Mouse (Mus musculus): ENCODE measurements around the gene Hmgb2. TPM values are rescaled to one million over a fixed set of nuclear protein-coding genes. Genes with fewer than 3 reads are reported as not detected.
"Not testable (repeated sequence)": the region's sequence is repeated elsewhere in the genome, so short reads cannot be mapped to it uniquely, and the experiment has no call there.

Hmgb2 gene
- polyA plus RNA-seq, 1 experiment: 6.0 TPM

- 13% methylated on average over 8 of the region's 8 CpGs for WGBS
- TF ChIP-seq POLR2A (IDR thresholded peaks at IDR 0.05; ENCODE audit: borderline replicate concordance, insufficient read depth, low read length) (no peak), CTCF (IDR thresholded peaks at IDR 0.05; ENCODE audit: borderline replicate concordance, insufficient read depth, low read depth, low read length) (no peak)
- Histone ChIP-seq H3K4me3 (replicated peaks; ENCODE audit: insufficient read depth, low read depth, low read length) (peak overlapping the region; percentile 67), H3K27me3 (ENCODE audit: control insufficient read depth, insufficient read depth, low read length) (no peaks in the 10 kb centered on the region), H3K4me1 (ENCODE audit: control insufficient read depth, insufficient read depth, low read length) (no peaks in the 10 kb centered on the region), H3K27ac (ENCODE audit: insufficient read depth, low read length) (0 out of 2 replicates have a peak overlapping the region, but pooled peaks have one; percentile 37)
- DNase-seq: no peak
Observed at GRCm38 (mm10) chr8:57498494-57498846, 13.2 kb upstream of the Hmgb2 start.

- Histone ChIP-seq H3K4me3 (replicated peaks; ENCODE audit: insufficient read depth, low read depth, low read length) (peak overlapping the region; percentile 67), H3K27ac (ENCODE audit: insufficient read depth, low read length) (peak overlapping the region; percentile 75), H3K4me1 (ENCODE audit: control insufficient read depth, insufficient read depth, low read length) (no peaks in the 10 kb centered on the region), H3K27me3 (ENCODE audit: control insufficient read depth, insufficient read depth, low read length) (no peaks in the 10 kb centered on the region)
- WGBS: 5% methylated on average over 17 of the region's 17 CpGs
- DNase-seq: peak; percentile 82 to 83
- TF ChIP-seq POLR2A (IDR thresholded peaks at IDR 0.05; ENCODE audit: borderline replicate concordance, insufficient read depth, low read length): no peak
- TF ChIP-seq CTCF (IDR thresholded peaks at IDR 0.05; ENCODE audit: borderline replicate concordance, insufficient read depth, low read depth, low read length): 0 out of 2 replicates have a peak, but pooled peaks have one; percentile 1
Observed at GRCm38 (mm10) chr8:57498847-57499511, 12.7 kb upstream of the Hmgb2 start.

- no peak overlapping the region for H3K27ac ChIP-seq (ENCODE audit: insufficient read depth, low read length)
- no peak overlapping the region for H3K4me3 ChIP-seq (replicated peaks; ENCODE audit: insufficient read depth, low read depth, low read length)
- 48% methylated on average over 5 of the region's 5 CpGs for WGBS
- TF ChIP-seq POLR2A (IDR thresholded peaks at IDR 0.05; ENCODE audit: borderline replicate concordance, insufficient read depth, low read length) (no peak), CTCF (IDR thresholded peaks at IDR 0.05; ENCODE audit: borderline replicate concordance, insufficient read depth, low read depth, low read length) (peak; percentile 80)
- DNase-seq: peak; percentile 44 to 72
- no peaks in the 10 kb centered on the region for H3K4me1 ChIP-seq (ENCODE audit: control insufficient read depth, insufficient read depth, low read length)
- no peaks in the 10 kb centered on the region for H3K27me3 ChIP-seq (ENCODE audit: control insufficient read depth, insufficient read depth, low read length)
Observed at GRCm38 (mm10) chr8:57503641-57504040, 8.1 kb upstream of the Hmgb2 start.

GRCm38 (mm10) chr8:57505500-57505899, 6.2 kb upstream of the Hmgb2 start:
- H3K4me3 ChIP-seq (replicated peaks; ENCODE audit: insufficient read depth, low read depth, low read length); H3K27me3 ChIP-seq (ENCODE audit: control insufficient read depth, insufficient read depth, low read length); H3K4me1 ChIP-seq (ENCODE audit: control insufficient read depth, insufficient read depth, low read length); DNase-seq; H3K27ac ChIP-seq (ENCODE audit: insufficient read depth, low read length): not testable (repeated sequence)
- 88% methylated on average over 1 of the region's 1 CpGs for WGBS

GRCm38 (mm10) chr8:57507556-57508063, 4.1 kb upstream of the Hmgb2 start:
- WGBS: 91% methylated on average over 4 of the region's 4 CpGs
- no peak for TF ChIP-seq CTCF (IDR thresholded peaks at IDR 0.05; ENCODE audit: borderline replicate concordance, insufficient read depth, low read depth, low read length)
- no peak for TF ChIP-seq POLR2A (IDR thresholded peaks at IDR 0.05; ENCODE audit: borderline replicate concordance, insufficient read depth, low read length)
- no peak overlapping the region for H3K4me3 ChIP-seq (replicated peaks; ENCODE audit: insufficient read depth, low read depth, low read length)
- DNase-seq: no peak
- no peak overlapping the region for H3K27ac ChIP-seq (ENCODE audit: insufficient read depth, low read length)
- H3K4me1 ChIP-seq (ENCODE audit: control insufficient read depth, insufficient read depth, low read length): no peaks in the 10 kb centered on the region
- H3K27me3 ChIP-seq (ENCODE audit: control insufficient read depth, insufficient read depth, low read length): no peaks in the 10 kb centered on the region

GRCm38 (mm10) chr8:57508657-57509056, 3.0 kb upstream of the Hmgb2 start:
- WGBS: 91% methylated on average over 4 of the region's 4 CpGs
- Histone ChIP-seq H3K27me3 (ENCODE audit: control insufficient read depth, insufficient read depth, low read length) (no peaks in the 10 kb centered on the region), H3K4me1 (ENCODE audit: control insufficient read depth, insufficient read depth, low read length) (no peaks in the 10 kb centered on the region), H3K27ac (ENCODE audit: insufficient read depth, low read length) (no peak overlapping the region), H3K4me3 (replicated peaks; ENCODE audit: insufficient read depth, low read depth, low read length) (no peak overlapping the region)
- no peak for DNase-seq
- TF ChIP-seq POLR2A (IDR thresholded peaks at IDR 0.05; ENCODE audit: borderline replicate concordance, insufficient read depth, low read length): no peak

- no peak overlapping the region for H3K27ac ChIP-seq (ENCODE audit: insufficient read depth, low read length)
- WGBS: 2% methylated on average over 31 of the region's 31 CpGs
Observed at GRCm38 (mm10) chr8:57510791-57511315, 854 bp upstream of the Hmgb2 start.

More at GRCm38 (mm10) chr8:57510791-57511315, 854 bp upstream of the Hmgb2 start:
- peak in 1 of 2 experiments; percentile 45 for DNase-seq
- Histone ChIP-seq H3K4me3 (replicated peaks; ENCODE audit: insufficient read depth, low read depth, low read length) (peak overlapping the region; percentile 97), H3K27me3 (ENCODE audit: control insufficient read depth, insufficient read depth, low read length) (no peaks in the 10 kb centered on the region), H3K4me1 (ENCODE audit: control insufficient read depth, insufficient read depth, low read length) (no peaks in the 10 kb centered on the region)
- TF ChIP-seq CTCF (IDR thresholded peaks at IDR 0.05; ENCODE audit: borderline replicate concordance, insufficient read depth, low read depth, low read length): no peak
- TF ChIP-seq POLR2A (IDR thresholded peaks at IDR 0.05; ENCODE audit: borderline replicate concordance, insufficient read depth, low read length): no peak
